Mouse (Mus musculus) hematopoietic stem cell, adult 5-6 weeks (primary cell): ENCODE data around the gene Phactr1. TPM values are rescaled to one million over a fixed set of nuclear protein-coding genes. Genes with fewer than 3 reads are reported as not detected.

Source experiments
- ATAC-seq, 2 experiments: fragments of 125-278 bp in 1 of 2; replicated peaks in 1 of 2; 2 replicates each; pipeline ENCODE4 v1.8.0; 2016 to 2017; ENCODE audit warnings: inconsistent platforms in 2 of 2, mild to moderate bottlenecking in 2 of 2, moderate number of reproducible peaks in 2 of 2, low read depth in 1 of 2, moderate TSS enrichment in 1 of 2; ENCODE audit not compliant: low FRiP score in 2 of 2, poor library complexity in 2 of 2, severe bottlenecking in 2 of 2, insufficient read depth in 1 of 2, low TSS enrichment in 1 of 2
- total RNA-seq: library from RNA; stranded (forward); fragments of 172-1452, 232-1000 nt; gene quantifications from 2 replicates; pipeline ENCODE4 v1.2.3, GENCODE M21; 2017

Gene Phactr1
- total RNA-seq, 1 experiment from 2014 or later, result 1.0 TPM

GRCm38 (mm10) chr13:43018863-43019262, 338.4 kb downstream of the Phactr1 start:
- ATAC-seq, result no peak

GRCm38 (mm10) chr13:43021031-43021430, 340.6 kb downstream of the Phactr1 start:
- no peak for ATAC-seq

- ATAC-seq, result no peak
Observed at GRCm38 (mm10) chr13:43023005-43023404, 342.6 kb downstream of the Phactr1 start.

- no peak for ATAC-seq
Observed at GRCm38 (mm10) chr13:43027568-43027967, 347.1 kb downstream of the Phactr1 start.

GRCm38 (mm10) chr13:43030222-43030621, 349.8 kb downstream of the Phactr1 start:
- no peak for ATAC-seq

GRCm38 (mm10) chr13:43032451-43032850, 352.0 kb downstream of the Phactr1 start:
- no peak for ATAC-seq

GRCm38 (mm10) chr13:43036510-43036909, 356.1 kb downstream of the Phactr1 start:
- ATAC-seq, result no peak

GRCm38 (mm10) chr13:43042766-43043165, 362.3 kb downstream of the Phactr1 start:
- ATAC-seq, result no peak

GRCm38 (mm10) chr13:43048553-43048952, 368.1 kb downstream of the Phactr1 start:
- no peak for ATAC-seq

GRCm38 (mm10) chr13:43053201-43053600, 372.8 kb downstream of the Phactr1 start:
- ATAC-seq, result no peak

- no peak for ATAC-seq
Observed at GRCm38 (mm10) chr13:43055136-43055535, 374.7 kb downstream of the Phactr1 start.

- no peak for ATAC-seq
Observed at GRCm38 (mm10) chr13:43057104-43057503, 376.7 kb downstream of the Phactr1 start.

- ATAC-seq, result no peak
Observed at GRCm38 (mm10) chr13:43063355-43063754, 382.9 kb downstream of the Phactr1 start.

GRCm38 (mm10) chr13:43068716-43069265, 388.4 kb downstream of the Phactr1 start:
- ATAC-seq, result no peak

- ATAC-seq, result no peak
Observed at GRCm38 (mm10) chr13:43070496-43070895, 390.1 kb downstream of the Phactr1 start.

GRCm38 (mm10) chr13:43070971-43071370, 390.5 kb downstream of the Phactr1 start:
- ATAC-seq, result no peak

- no peak for ATAC-seq
Observed at GRCm38 (mm10) chr13:43075456-43075855, 395.0 kb downstream of the Phactr1 start.

GRCm38 (mm10) chr13:43077485-43077884, 397.1 kb downstream of the Phactr1 start:
- no peak for ATAC-seq

GRCm38 (mm10) chr13:43085226-43085625, 404.8 kb downstream of the Phactr1 start:
- no peak for ATAC-seq
